Mouse (Mus musculus) large intestine, adult 2 months (tissue): ENCODE data around the gene Gm15294. TPM values are rescaled to one million over a fixed set of nuclear protein-coding genes. Genes with fewer than 3 reads are reported as not detected.

Experiments used
- DNase-seq: peaks from one replicate; pipeline ENCODE4 v3.0.0-alpha.2; 2012; ENCODE audit warnings: low read depth, low spot score
- WGBS: fragments of 180-500 bp; shearing (Covaris S2); methylation state at CpG from one replicate; pipeline ENCODE4 v1.1.7; 2018; 5-methylcytosine and 5-hydroxymethylcytosine counted together
- polyA plus RNA-seq: library from polyadenylated mRNA; depleted of rRNA; stranded (reverse); fragments of >200 nt; gene quantifications from 2 replicates; pipeline ENCODE4 v1.2.3, GENCODE M21; 2012; rRNA removed

The Gm15294 gene
- not detected in 2 replicates for polyA plus RNA-seq

DNA sequence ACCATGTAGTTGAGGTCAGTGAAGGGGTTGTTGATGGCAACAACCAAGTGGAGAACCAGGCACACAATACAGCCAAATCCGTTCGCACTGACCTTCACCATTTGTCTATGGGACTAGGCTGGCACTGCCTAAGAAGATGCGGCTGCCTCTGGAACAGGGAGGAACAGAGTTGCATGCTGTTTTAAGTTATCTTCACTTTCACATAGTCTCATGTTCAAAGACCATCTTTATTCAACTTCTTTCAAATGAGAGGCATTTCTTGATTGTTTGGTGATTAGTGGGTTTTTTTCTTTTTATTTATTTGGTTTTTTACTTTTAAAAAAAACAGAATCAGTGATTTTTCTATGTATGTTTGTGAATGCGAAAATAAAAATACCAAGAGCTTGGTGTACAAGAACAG, at the start of gene Gm15294:
Gene Gm15294 (minus strand): TSS at position 101 of the 400 bp plus-strand sequence.
- 94% methylated on average over 4 of the region's 4 CpGs for WGBS
- DNase-seq = no peak

DNA sequence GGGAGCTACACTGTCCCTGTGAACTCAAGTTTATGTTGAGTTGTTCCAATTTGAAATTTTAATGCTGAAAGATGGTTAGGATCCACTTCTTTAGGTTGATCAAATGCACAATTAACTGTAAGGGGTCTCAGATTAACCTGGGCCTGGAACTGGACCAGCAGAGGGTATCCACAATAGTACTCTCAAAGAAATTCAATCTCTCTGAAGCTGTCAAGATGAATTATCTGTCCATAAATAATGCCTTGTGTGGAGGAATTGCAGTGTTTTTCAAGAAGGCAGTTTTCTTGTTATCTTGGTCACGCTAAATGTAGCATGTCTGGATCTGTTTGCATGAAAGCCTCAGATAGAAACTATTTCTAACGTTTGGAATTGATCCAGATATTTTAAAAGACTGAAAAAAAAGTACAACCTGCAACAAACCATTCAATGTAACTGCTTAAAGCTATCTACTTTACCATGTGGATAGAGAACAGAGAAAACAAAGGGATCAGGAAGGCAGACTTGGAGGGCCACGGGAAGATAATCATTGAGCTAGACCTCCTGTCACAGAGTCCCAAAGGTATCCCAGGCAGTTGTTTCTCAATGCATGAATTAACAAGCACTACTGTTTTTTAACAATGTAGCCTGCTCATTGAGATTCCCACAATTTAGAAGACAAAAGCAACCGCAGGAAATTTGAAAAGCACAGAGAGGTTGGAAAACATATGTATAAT, 9.5 kb upstream of the Gm15294 start:
- DNase-seq = no peak
- 69% methylated on average over 4 of the region's 4 CpGs for WGBS

DNA sequence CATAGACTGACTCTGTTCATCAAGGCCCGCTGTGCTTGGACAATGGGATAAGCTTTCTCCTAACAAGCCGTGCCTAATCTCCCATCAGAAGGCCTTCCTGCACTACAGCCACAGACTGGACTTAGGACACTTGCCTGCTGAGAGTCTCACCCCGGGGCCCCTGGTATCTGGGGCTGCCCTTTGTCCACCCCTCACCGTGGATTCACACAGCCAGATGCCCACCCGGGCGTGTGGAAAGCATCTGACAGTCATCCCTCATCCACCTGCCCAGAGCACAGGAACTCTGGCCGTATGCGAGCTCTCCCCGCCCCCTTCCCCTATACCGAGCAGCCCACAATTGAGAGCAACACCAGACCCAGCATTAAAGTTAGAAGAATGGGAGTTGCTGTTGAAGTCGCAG, 1.0 kb downstream of the Gm15294 start:
- WGBS = 80% methylated on average over 11 of the region's 11 CpGs
- no peak for DNase-seq

DNA sequence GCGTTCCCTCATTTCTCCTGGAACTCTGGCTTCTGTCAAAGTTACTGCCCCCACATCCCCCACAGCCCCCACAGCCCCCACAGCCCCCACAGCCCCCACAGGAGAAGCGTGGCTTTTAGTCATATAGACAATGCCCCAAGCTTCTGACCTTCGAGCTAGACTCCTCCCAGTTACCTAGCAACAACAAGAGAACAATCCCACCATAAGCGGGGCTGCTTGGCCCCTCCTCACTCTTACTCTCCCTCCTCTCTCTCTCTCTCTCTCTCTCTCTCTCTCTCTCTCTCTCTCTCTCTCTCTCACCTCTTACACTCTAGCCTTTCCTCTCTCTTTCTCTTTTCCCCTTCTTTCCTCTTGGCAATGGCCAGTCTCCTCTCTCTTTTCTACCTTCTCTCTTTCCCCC, 1.4 kb downstream of the Gm15294 start:
- no peak for DNase-seq
- 66% methylated on average over 4 of the region's 4 CpGs for WGBS

DNA sequence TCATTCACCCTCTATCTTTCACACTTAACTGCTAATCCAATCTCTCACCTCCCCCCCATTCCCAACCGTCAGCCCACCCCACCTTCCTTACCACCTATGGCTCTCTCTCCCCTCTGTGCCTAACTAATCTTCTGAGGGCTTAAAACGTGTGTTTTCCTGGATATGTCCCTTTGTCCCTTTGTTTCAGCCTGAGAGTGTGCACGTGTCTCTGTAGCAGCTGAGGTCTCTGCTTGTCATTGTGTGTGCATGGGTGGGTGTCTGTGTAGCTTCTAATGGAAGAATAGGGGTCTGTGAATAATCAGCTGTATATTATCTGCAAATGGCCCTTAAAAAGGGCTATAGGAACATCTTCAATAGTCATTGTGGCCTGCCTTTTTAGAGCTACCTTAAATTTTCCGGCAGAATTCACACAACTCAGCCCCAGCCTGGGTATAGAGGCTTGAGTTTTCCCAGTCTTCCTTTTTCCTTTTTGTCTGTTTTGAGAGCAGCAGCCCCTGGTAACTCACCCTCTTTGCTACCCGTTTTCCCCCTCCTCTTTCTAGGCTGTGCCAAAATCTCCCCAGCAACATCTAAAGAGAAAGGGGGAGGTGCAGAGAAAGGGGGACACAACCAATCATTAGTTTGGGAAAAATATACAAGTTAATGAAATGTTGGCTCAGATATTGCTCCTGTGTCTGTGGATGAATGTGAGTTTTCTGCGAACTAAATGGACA, 19.2 kb downstream of the Gm15294 start:
- 38% methylated on average over 6 of the region's 6 CpGs for WGBS
- DNase-seq = no peak

Other genes with a start within 250 kb of the Gm15294 start
- not detected in 2 replicates for gene Irs4, start 150.0 kb downstream of the Gm15294 start, polyA plus RNA-seq